Mouse (Mus musculus): ENCODE data around the gene Ropn1l.

GRCm38 (mm10) chr15:31502313-31502712 is 48.8 kb upstream of the Ropn1l start:
- TF ChIP-seq CTCF (IDR thresholded peaks at IDR 0.05; ENCODE audit: low read depth, low read length) = no peak
- TF ChIP-seq GATA1 (IDR thresholded peaks at IDR 0.05; ENCODE audit: borderline replicate concordance, low read length) = no peak
- TF ChIP-seq GATA2 (IDR thresholded peaks at IDR 0.05; ENCODE audit: borderline replicate concordance, low read depth, low read length) = no peak
- no peak for TF ChIP-seq POLR2AphosphoS5 (IDR thresholded peaks at IDR 0.05; ENCODE audit: insufficient replicate concordance, low read depth, low read length)

Data from G1E (cell line).